Mouse (Mus musculus) liver, adult 2 months (tissue): Measurements from ENCODE around the gene Lima1.

Source experiments
- CTCF ChIP-seq: fragments of 200-500 bp; IDR thresholded peaks from 2 replicates; pipeline ENCODE4 v1.5.1; 2011; ENCODE audit warnings: low read depth, low read length, control low read depth
- POLR2A ChIP-seq: fragments of 200-500 bp; IDR thresholded peaks from 2 replicates; pipeline ENCODE4 v1.6.1; 2011; ENCODE audit warnings: low read length, control low read depth; ENCODE audit not compliant: insufficient read depth; ENCODE audit errors: extremely low read depth

DNA sequence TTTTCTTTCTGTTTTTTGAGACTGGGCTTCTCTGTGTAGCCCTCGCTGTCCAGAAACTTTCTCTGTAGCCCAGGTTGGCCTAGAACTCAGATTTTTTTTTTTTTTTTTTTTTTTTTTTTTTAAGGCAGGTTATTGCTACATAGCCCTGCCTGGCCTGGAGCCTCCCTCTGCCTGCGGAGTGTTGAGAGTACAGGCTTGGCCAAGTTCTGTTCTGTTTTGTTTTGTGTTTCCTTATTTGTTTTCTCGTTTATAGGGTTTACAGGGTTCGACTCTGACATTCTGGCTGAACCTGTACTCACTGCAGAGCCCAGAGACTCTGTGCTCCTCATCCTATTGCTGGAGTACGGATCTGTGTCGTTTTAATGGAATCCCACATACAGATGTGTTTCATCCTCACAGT lies 13.7 kb downstream of the Lima1 start:
- TF ChIP-seq POLR2A, result no peak
- TF ChIP-seq CTCF, result peak; percentile 29; the same call in 1 of the 2 replicates
